Mouse (Mus musculus): ENCODE measurements around the gene Cd69.

GRCm38 (mm10) chr6:129312499-129312898 is 37.3 kb upstream of the Cd69 start:
- TF ChIP-seq EP300 (IDR thresholded peaks at IDR 0.05): no peak
- no peak for TF ChIP-seq CTCF (IDR thresholded peaks at IDR 0.05)
